Mouse (Mus musculus): Measurements from ENCODE around the gene 5430427O19Rik. TPM values are rescaled to one million over a fixed set of nuclear protein-coding genes. Genes with fewer than 3 reads are reported as not detected.
A peak's percentile ranks its signal among the peaks of the same experiment; 100 is the strongest.

5430427O19Rik gene
- total RNA-seq, 2 experiments from 2014 or later = 0.05 TPM; not detected in 1

DNA sequence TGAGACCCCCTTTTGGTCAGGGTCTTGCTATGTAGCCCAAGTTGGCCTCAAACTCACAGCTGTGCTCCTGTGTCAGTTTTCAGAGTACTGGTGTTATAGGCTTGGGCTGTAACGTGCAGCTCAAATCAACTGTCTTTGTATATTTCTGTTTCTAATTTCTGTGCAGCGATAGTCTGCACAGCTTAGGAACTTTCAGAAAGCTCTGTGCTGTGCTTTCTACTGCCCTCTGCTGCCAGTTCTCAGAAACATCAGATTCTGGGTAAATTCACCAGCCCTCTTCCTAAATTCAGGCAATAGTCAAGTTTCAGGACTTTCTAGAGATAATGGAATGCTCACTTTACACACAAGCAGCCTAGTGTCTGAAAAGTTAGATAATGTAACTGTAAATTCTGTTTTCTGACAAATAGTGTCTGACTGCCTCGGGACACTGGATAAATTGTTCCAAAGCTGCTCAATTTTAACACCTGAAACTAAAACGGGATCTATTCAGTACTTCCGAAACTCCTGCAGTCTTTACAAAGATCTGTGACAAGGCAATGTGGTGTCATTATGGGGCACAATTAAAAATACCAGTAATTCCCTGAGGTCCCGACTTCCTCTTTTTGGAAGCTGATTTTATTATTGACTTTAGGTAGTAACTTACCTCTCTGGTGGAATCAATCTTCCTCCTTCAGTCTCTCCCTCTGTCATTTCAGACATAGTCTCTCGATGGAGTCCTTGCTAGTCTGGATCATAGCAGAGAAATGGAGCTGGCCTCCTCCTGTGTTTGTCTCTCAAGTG is 9.2 kb downstream of the 5430427O19Rik start:
- TF ChIP-seq CTCF (IDR thresholded peaks at IDR 0.05) = peak; percentile 60
- DNase-seq = peak; percentile 13
- intact Hi-C loops (cut with DNase I) = loop anchor here (2.0 kb wide), 1 partner anchor 203 kb away; no protein-coding TSS in a partner anchor
- Histone ChIP-seq H3K4me3 (no peak overlapping the region), H3K27ac (no peak overlapping the region)

DNA sequence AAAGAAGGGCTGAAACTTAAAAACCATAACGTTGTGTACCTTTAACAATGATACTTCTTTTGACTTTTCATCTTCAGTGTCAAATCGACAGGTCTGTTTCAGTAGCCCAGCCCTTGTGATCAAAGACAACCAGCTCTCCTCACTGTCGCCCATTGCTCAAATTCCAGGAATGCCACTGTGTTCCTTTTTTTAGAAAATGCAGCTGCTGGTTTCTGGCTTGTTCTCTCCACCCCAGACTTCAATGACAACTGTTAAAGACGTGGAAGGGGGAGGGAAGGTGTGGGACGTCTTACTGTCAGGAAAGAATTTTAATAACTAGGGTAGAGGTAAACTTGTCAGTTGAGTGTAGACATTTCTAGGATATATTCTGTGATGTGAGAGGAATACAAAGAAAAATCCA is 16.5 kb downstream of the 5430427O19Rik start:
- TF ChIP-seq CTCF (IDR thresholded peaks at IDR 0.05) = no peak
- Histone ChIP-seq H3K4me3 (peak overlapping the region; percentile 43), H3K27ac (0 out of 2 replicates have a peak overlapping the region, but pooled peaks have one; percentile 5)
- no peak for DNase-seq
- intact Hi-C loops (cut with DNase I) = no loop called here

DNA sequence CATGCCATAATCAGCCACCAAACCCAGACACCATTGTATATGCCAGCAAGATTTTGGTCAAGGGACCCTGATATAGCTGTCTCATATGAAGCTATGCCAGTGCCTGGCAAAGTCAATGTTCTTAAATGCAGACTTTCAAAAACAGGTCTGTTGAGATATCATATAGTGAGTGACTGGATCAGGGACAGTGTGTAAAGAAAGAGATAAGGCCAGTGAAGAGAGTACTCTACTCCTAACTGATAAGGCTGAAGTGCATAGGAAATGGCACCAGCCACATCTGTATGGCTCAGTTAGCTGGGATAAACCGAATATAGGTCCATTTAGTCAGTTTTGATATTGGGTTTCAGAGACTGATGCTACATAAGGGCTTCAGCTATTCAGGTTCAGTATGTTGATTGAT is 31.0 kb downstream of the 5430427O19Rik start:
- H3K4me3 ChIP-seq = no peak overlapping the region
- intact Hi-C loops (cut with DNase I) = no loop called here
- H3K27ac ChIP-seq = no peak overlapping the region
- TF ChIP-seq CTCF (IDR thresholded peaks at IDR 0.05) = no peak
- no peak for DNase-seq

DNA sequence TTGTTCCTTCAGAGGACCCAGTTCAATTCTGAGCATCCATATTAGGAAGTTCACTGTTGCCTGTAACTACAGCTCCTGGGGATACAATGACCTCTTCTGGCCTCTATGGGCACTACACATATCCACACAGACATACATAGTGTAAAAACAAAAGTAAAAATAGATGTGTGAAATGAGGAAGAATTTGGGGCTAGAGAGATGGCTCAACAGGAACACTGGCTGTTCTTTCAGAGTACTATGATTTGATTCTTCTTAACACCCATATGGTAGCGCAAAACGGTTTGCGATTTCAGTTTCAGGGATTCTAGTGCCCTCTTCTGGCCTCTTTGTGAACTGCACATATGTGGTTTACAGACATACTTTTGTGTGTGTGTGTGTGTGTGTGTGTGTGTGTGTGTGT is 48.9 kb downstream of the 5430427O19Rik start:
- Histone ChIP-seq H3K4me3 (peak overlapping the region; percentile 50), H3K27ac (no peak overlapping the region)
- no peak for DNase-seq
- TF ChIP-seq CTCF (IDR thresholded peaks at IDR 0.05) = peak; percentile 59
- intact Hi-C loops (cut with DNase I) = loop anchor here (1.0 kb wide), 1 partner anchor 243 kb away; no protein-coding TSS in a partner anchor

DNA sequence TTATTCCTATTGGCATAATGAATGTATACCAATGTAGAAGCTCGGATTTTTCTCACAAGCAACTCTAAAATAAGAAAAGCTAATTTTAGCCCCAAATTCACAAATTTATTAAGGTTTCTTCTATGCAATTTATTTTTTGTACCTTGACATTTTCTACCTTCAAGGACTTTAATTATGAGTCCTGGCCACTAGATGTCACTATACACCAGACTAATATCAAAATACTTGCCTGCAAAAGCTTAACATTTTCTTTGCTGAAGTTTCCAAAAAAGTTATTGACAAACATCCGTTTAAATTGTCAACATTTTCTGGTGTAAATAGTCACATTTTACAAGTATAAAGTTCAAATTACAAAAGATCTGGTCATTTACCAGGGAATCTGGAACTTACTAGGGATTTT is 62.8 kb downstream of the 5430427O19Rik start:
- DNase-seq = no peak
- TF ChIP-seq CTCF (IDR thresholded peaks at IDR 0.05) = peak; percentile 65
- no peak overlapping the region for H3K27ac ChIP-seq
- no peak overlapping the region for H3K4me3 ChIP-seq
- intact Hi-C loops (cut with DNase I) = no loop called here

Other genes with a start within 250 kb of the 5430427O19Rik start
- 1 to 10 TPM; 1.5 to 2.1 TPM for gene Gk, start 93.5 kb upstream of the 5430427O19Rik start, total RNA-seq (2021)
- not detected for gene Samt3, start 173.8 kb downstream of the 5430427O19Rik start, total RNA-seq (2021)